Mouse (Mus musculus): ENCODE measurements at regions not wholly inside any gene's neighbourhood (a gene's known extent, or its start where the extent isn't known, plus 50 kb on each side); places are given as distances from the start of the nearest gene placed in this dataset.

- DNase-seq, result no peak
- intact Hi-C loops (cut with DNase I), result no loop called here
Observed at GRCm38 (mm10) chr9:122556051-122556450, 191.1 kb upstream of the Topaz1 start.

GRCm38 (mm10) chr9:122566060-122566459 is 181.1 kb upstream of the Topaz1 start:
- DNase-seq, result no peak
- intact Hi-C loops (cut with DNase I), result no loop called here

- intact Hi-C loops (cut with DNase I), result no loop called here
- DNase-seq, result peak; percentile 13
Observed at GRCm38 (mm10) chr9:122568691-122569441, 178.3 kb upstream of the Topaz1 start.

- intact Hi-C loops (cut with DNase I), result loop anchor here (5.0 kb wide), 1 partner anchor 147 kb away; no protein-coding TSS in a partner anchor
- DNase-seq, result peak; percentile 10
Observed at GRCm38 (mm10) chr9:122569511-122570455, 177.4 kb upstream of the Topaz1 start.

GRCm38 (mm10) chr9:122571001-122571400 is 176.1 kb upstream of the Topaz1 start:
- DNase-seq, result no peak
- intact Hi-C loops (cut with DNase I), result loop anchor here (5.0 kb wide), 1 partner anchor 149 kb away; no protein-coding TSS in a partner anchor

GRCm38 (mm10) chr9:122571402-122572059 is 175.6 kb upstream of the Topaz1 start:
- DNase-seq, result no peak
- intact Hi-C loops (cut with DNase I), result loop anchor here (5.0 kb wide), 1 partner anchor 149 kb away; no protein-coding TSS in a partner anchor

- intact Hi-C loops (cut with DNase I), result loop anchor here (5.0 kb wide), 1 partner anchor 150 kb away; no protein-coding TSS in a partner anchor
- DNase-seq, result peak; percentile 57
Observed at GRCm38 (mm10) chr9:122572060-122572835, 174.9 kb upstream of the Topaz1 start.

GRCm38 (mm10) chr9:122572836-122573267 is 174.3 kb upstream of the Topaz1 start:
- DNase-seq, result no peak
- intact Hi-C loops (cut with DNase I), result loop anchor here (5.0 kb wide), 1 partner anchor 151 kb away; no protein-coding TSS in a partner anchor

GRCm38 (mm10) chr9:122585228-122585627 is 161.9 kb upstream of the Topaz1 start:
- no peak for DNase-seq

GRCm38 (mm10) chr9:122586421-122586820 is 160.7 kb upstream of the Topaz1 start:
- no peak for DNase-seq
- intact Hi-C loops (cut with DNase I), result no loop called here

More at GRCm38 (mm10) chr9:122585228-122585627, 161.9 kb upstream of the Topaz1 start:
- intact Hi-C loops (cut with DNase I), result no loop called here

- no peak for DNase-seq
- intact Hi-C loops (cut with DNase I), result no loop called here
Observed at GRCm38 (mm10) chr9:122586986-122587385, 160.2 kb upstream of the Topaz1 start.

GRCm38 (mm10) chr9:122588246-122588645 is 158.9 kb upstream of the Topaz1 start:
- intact Hi-C loops (cut with DNase I), result no loop called here
- DNase-seq, result no peak

- DNase-seq, result no peak
- intact Hi-C loops (cut with DNase I), result no loop called here
Observed at GRCm38 (mm10) chr9:122592820-122593615, 154.1 kb upstream of the Topaz1 start.

- intact Hi-C loops (cut with DNase I), result no loop called here
- DNase-seq, result no peak
Observed at GRCm38 (mm10) chr9:122595120-122595943, 151.8 kb upstream of the Topaz1 start.

GRCm38 (mm10) chr9:122603106-122603505 is 144.0 kb upstream of the Topaz1 start:
- DNase-seq, result no peak
- intact Hi-C loops (cut with DNase I), result no loop called here

- DNase-seq, result no peak
- intact Hi-C loops (cut with DNase I), result no loop called here
Observed at GRCm38 (mm10) chr9:122609616-122610015, 137.5 kb upstream of the Topaz1 start.

GRCm38 (mm10) chr9:122610918-122611317 is 136.2 kb upstream of the Topaz1 start:
- intact Hi-C loops (cut with DNase I), result no loop called here
- DNase-seq, result no peak

- intact Hi-C loops (cut with DNase I), result no loop called here
- DNase-seq, result no peak
Observed at GRCm38 (mm10) chr9:122614579-122615252, 132.4 kb upstream of the Topaz1 start.
